Mouse (Mus musculus) lung, postnatal 0 days (tissue): ENCODE results near the gene Hist1h2bk.

Source experiments
- CTCF ChIP-seq: IDR thresholded peaks from 2 replicates; pipeline ENCODE4 v1.5.1; 2016; ENCODE audit warnings: antibody characterized with exemption, mild to moderate bottlenecking
- EP300 ChIP-seq: IDR thresholded peaks from 2 replicates; pipeline ENCODE4 v1.6.1; 2016; ENCODE audit warnings: antibody characterized with exemption, mild to moderate bottlenecking, control low read depth

GRCm38 (mm10) chr13:22036149-22036956 is 683 bp downstream of the Hist1h2bk start:
- TF ChIP-seq CTCF (no peak), EP300 (no peak)
